Mouse (Mus musculus) adrenal gland, adult 10 weeks (tissue): ENCODE results near the gene Olfr885. TPM values are rescaled to one million over a fixed set of nuclear protein-coding genes. Genes with fewer than 3 reads are reported as not detected.

Experiments
- polyA plus RNA-seq: library from polyadenylated mRNA; stranded (reverse); fragments of 350-450 nt; fragmentation: Illumina TruSeq; extraction: RNeasy Lipid Tissue Mini Kit (QIAGEN cat#74804); gene quantifications from one replicate; pipeline ENCODE4 v1.2.3, GENCODE M21; 2014; ENCODE audit warnings: low read depth, low replicate concordance

The Olfr885 gene
- not detected for polyA plus RNA-seq

DNA sequence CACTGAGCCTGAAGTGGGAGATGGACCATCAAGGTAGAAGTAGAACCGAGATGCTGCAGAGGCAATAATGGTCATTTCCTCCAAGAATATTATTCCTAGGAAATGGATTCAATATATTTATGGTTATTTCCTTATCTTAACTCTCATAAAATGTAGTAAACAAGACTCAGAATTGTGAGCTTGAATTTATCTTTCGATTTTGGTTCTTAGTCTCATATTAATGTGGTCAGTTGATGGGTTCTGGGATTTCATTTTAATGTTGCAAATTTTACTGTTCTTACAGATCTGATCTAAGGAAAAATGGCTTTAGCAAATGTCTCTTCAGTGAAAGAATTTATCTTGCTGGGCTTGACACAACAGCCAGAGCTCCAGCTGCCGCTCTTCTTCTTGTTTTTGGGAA is at the start of gene Olfr885:
Olfr885 (plus strand) TSS at position 301 of the 400 bp plus-strand sequence.

DNA sequence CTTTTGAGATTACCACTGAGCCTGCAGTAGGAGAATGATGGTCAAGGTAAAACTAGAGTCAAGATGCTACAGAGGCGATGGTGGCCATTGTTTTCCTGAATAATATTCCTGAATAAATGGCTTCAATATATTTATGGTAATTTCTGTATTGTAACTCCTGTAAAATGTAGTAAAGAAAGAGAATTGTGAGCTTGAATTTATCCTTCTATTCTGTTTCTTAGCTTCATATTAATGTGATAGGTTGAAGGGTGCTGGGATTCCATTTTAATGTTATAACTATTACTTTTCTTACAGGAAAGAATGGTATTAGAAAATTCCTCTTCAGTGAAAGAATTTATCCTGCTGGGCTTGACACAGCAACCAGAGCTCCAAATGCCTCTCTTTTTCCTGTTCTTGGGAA is 35.6 kb upstream of the Olfr885 start, which contains the start of gene Olfr883:
Olfr883 (plus strand) TSS at position 301 of the 400 bp plus-strand sequence.

DNA sequence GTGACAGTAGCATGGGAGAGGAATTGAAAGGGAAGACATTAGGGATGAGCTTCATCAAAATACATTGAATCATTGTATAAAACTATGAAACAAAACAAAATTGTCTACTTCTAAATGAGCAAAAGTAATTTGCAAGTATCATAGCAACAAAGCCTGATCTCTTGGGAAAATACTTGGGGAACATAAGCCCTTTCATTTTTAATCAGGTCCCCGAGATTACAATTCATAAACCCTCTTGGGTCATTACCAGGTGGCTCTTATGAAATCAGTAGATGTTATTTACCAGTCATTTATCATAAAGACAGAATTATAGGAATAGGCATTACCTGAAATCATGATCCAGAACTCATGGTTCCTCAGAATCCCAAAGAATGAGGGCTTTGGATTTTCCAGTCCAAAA is 14.9 kb upstream of the Olfr885 start, which contains the start of gene Olfr884:
Olfr884 (plus strand) TSS at position 301 of the 400 bp plus-strand sequence.

DNA sequence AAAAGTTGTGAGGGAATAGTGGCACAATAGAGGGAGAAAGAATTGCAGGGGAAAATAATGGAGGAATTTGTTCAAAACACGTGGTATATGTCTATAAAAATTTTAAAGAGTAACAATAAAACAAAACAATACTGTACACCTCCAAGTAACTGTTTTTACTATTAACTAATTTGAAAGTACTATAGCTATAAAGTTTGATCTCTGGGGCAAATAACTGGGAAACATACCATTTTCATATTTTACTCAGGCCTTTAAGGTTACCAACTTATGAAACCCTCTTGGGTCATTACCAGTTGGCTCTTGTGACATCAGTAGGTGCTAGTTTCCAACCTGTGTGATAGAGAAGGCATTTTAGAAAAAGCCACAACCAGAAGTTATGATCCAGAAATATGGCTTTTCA is 22.6 kb downstream of the Olfr885 start, which contains the start of gene Olfr887:
Olfr887 (plus strand) TSS at position 301 of the 400 bp plus-strand sequence.

DNA sequence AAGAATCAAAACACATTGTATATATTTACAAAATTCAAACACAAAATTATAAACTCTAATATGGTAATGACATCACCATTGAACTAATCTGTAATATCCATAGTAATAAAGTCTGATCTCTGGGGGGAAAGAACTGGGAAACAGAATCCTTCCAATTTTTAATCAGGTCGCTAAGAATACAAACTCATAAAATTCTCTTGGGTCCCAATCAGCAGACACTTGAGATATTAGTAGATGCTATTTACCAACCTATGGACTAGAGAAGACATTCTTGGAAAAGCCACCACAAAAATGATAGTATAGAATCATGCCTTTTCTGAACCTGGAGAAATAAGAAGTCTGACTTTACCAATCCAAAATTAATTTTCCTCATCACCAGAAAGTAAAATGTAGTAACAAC is 46.7 kb downstream of the Olfr885 start, which contains the start of gene Olfr888:
Olfr888 (plus strand) TSS at position 301 of the 400 bp plus-strand sequence.

Other genes starting within 250 kb of the Olfr885 start
- gene Olfr877, start 207.1 kb upstream of the Olfr885 start, polyA plus RNA-seq = 0.87 TPM
- not detected for gene Olfr145, start 164.6 kb upstream of the Olfr885 start, polyA plus RNA-seq
- gene Olfr878, start 143.5 kb upstream of the Olfr885 start, polyA plus RNA-seq = not detected
- gene Olfr881, start 69.5 kb upstream of the Olfr885 start, polyA plus RNA-seq = not detected
- not detected for gene Olfr883, start 35.5 kb upstream of the Olfr885 start, polyA plus RNA-seq
- gene Olfr884, start 14.8 kb upstream of the Olfr885 start, polyA plus RNA-seq = not detected
- not detected for gene Olfr887, start 22.8 kb downstream of the Olfr885 start, polyA plus RNA-seq
- gene Olfr888, start 46.8 kb downstream of the Olfr885 start, polyA plus RNA-seq = not detected
- gene Olfr889, start 53.9 kb downstream of the Olfr885 start, polyA plus RNA-seq = not detected
- gene Olfr890, start 81.2 kb downstream of the Olfr885 start, polyA plus RNA-seq = not detected
- not detected for gene Olfr891, start 119.5 kb downstream of the Olfr885 start, polyA plus RNA-seq
- not detected for gene Olfr893, start 147.0 kb downstream of the Olfr885 start, polyA plus RNA-seq
- gene Olfr894, start 156.7 kb downstream of the Olfr885 start, polyA plus RNA-seq = not detected
- gene Olfr143, start 191.5 kb downstream of the Olfr885 start, polyA plus RNA-seq = not detected
- gene Olfr895, start 206.5 kb downstream of the Olfr885 start, polyA plus RNA-seq = not detected
- not detected for gene Olfr896-ps1, start 229.8 kb downstream of the Olfr885 start, polyA plus RNA-seq